Mouse (Mus musculus) naive thymus-derived CD4-positive, alpha-beta T cell, adult 2 months (primary cell): ENCODE results near the gene Adgrf4.
A peak's percentile ranks its signal among the peaks of the same experiment; 100 is the strongest.

Source experiments
- DNase-seq: peaks from one replicate; pipeline ENCODE4 v3.0.0-alpha.2; 2011; ENCODE audit warnings: low read depth

Gene Adgrf4

GRCm38 (mm10) chr17:42692136-42692535 is at the start of gene Adgrf4:
Gene Adgrf4, minus strand, starts transcription at chr17:42692284.
- no peak for DNase-seq

GRCm38 (mm10) chr17:42741801-42742217 is 49.7 kb upstream of the Adgrf4 start, which contains the start of gene Adgrf2:
Gene Adgrf2, minus strand, starts transcription at chr17:42742179.
- DNase-seq, result no peak

DNA sequence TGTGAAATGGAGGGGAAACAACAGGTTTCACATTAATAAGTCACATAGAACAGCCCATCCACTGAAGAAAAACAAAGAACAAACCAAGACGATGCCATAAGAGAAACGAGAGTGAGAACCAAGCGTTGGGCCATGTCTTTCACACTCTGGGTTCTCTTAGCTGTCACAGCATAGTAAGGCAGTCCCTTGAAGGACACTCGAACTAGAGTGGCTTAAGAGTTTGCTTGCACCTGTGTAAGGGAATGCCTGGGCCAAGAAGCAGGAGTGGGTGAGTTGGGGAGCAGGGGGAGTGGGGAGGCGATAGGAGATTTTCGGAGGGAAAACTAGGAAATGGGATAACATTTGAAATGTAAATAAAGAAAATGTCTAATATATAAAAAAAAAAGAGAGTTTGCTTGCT is 46.7 kb upstream of the Adgrf4 start:
- DNase-seq, result no peak

DNA sequence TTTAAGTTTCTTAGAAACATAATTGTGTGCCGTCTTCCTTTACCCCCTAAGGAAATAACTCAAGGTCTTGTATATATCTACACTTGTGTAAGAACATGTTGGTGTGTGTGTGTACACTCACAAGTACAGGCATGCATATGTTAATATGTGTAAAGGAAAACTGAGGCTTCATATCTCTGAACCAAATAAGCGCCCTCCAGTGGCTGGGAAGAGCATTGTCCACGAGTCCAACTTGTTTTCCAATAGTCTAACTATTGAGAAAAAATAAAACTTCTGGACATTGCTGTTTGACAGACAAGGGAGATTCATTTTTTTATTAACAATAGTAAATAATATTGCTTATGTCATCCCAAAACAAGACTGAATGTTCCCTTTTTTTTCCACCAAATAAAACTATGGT is 25.1 kb upstream of the Adgrf4 start:
- no peak for DNase-seq

GRCm38 (mm10) chr17:42714991-42715390 is 22.9 kb upstream of the Adgrf4 start:
- DNase-seq, result no peak

GRCm38 (mm10) chr17:42710717-42711116 is 18.6 kb upstream of the Adgrf4 start:
- DNase-seq, result no peak

DNA sequence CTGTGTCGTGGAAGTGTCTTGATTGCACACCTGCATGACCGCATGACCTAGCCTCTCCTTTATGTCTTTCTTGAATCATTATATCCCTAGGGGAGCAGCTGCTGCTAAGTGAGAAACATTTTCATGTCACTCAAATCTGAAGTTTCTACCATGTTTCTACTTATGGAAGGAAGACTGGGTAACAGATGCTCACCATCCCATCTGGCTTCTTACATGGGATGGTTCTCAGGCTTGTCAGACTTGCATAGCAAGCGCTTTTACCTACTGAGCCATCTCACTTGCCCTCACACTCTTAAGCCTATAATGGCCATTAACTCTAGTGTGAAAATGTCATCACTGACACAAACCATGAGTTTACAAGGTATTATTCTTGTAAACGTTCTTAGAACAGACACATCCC is 13.5 kb upstream of the Adgrf4 start:
- DNase-seq, result no peak

GRCm38 (mm10) chr17:42702198-42702597 is 10.1 kb upstream of the Adgrf4 start:
- DNase-seq, result no peak

- no peak for DNase-seq
Measured at GRCm38 (mm10) chr17:42694730-42695129, 2.6 kb upstream of the Adgrf4 start.

DNA sequence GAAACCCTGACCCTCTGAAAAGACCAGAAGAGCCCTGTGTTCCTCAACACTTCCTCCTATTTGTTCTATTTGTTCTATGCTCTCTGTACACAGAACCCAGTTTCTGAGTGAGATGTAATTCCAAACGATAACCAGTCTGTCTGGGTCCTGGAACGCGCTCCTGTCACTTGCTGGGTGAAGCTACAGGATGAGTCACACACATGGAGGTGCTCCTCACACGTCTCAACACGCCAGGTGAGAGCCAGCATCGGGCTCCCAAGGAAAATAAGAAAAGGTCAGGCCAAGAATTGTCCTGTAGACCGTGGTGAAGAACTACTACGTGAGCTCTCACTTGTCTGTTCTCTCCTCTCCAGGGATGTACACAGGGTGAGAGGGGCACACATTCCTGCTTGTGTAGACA is 1.6 kb downstream of the Adgrf4 start:
- no peak for DNase-seq

DNA sequence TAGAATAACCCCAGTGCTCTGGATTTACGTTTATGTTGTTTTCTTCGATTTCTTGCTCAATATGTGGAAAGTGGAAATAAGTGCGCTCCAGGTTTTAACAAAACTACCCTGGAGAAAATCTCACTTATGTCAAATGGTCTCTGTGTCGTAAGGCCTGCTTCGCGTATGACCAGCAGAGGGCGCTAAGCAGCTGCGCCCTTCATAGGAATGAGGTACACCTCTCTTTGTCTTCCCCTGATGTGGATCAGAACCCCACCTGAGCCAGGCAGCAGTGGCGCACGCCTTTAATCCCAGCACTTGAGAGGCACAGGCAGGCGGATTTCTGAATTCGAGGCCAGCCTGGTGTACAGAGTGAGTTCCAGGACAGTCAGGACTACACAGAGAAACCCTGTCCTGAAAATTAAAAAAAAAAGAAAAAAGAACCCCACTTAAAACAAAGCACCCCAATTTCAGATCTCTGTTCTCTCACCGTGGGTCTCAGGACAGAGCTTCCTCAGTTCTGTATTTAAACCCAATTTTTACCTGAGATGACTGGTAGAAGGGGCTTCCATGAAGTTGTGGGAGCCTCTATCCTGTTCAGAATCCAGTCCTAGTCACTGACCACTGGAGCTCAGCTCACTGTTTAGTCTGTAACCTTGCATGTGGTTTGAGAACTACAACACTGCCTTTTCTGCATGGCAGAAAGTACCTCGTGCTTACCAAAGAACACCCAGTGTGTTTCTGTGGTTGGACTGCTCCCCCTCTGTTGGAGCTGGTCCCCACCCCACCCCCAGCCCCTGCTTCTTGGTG is 33.3 kb downstream of the Adgrf4 start:
- peak; percentile 33 for DNase-seq

DNA sequence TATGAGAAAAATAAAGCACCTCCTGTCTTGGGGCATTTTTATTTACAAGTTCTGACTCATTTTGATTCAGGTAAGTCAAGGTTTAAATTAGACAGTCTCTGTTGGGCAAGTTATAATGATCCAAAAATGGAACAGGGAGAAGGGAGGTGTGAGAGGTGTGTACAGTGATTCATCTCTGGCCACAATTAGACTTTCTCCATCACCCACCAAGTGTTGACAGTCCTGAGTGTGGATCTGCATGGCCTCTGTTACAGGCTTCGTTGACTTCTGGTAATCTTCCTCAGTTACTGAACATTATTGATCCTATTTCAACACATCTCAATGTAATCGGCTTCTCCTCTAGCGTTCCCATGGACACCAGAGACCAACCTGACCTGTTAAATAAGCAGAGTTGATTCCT is 48.7 kb downstream of the Adgrf4 start:
- no peak for DNase-seq

- DNase-seq, result no peak
Measured at GRCm38 (mm10) chr17:42630206-42630605, 61.9 kb downstream of the Adgrf4 start.

GRCm38 (mm10) chr17:42613043-42613737 is 78.9 kb downstream of the Adgrf4 start:
- DNase-seq, result peak; percentile 8

- DNase-seq, result no peak
Measured at GRCm38 (mm10) chr17:42611295-42611694, 80.8 kb downstream of the Adgrf4 start, which contains the start of gene Opn5. Gene Opn5, minus strand, starts transcription at chr17:42611395.

- DNase-seq, result no peak
Measured at GRCm38 (mm10) chr17:42608270-42608669, 83.8 kb downstream of the Adgrf4 start.
